Comparison of ENCODE assay signal across 17 mouse cellular contexts in genomic region chr17:70191228-70191627, GRCm38 (mm10).
"Had no signal": no experiment of that assay in that cellular context is flagged by ENCODE, and none has a peak within 500 bp of the region (broad histone marks: within the 10 kb centered on the region; RNA-seq: fewer than 3 reads in every experiment).

No protein-coding gene starts in this region.

- H3K4me1 ChIP-seq: midbrain, embryonic 13.5 days; neural tube, embryonic 13.5 days; neural tube, embryonic 15.5 days; stomach, embryonic 15.5 days had no signal

- H3K27ac ChIP-seq: liver, embryonic 14.5 days; midbrain, embryonic 13.5 days; neural tube, embryonic 13.5 days; neural tube, embryonic 15.5 days; stomach, embryonic 15.5 days; stomach, postnatal 0 days had no signal

- H3K9me3 ChIP-seq: midbrain, embryonic 13.5 days; neural tube, embryonic 13.5 days; neural tube, embryonic 15.5 days; stomach, embryonic 15.5 days had no signal

- H3K4me3 ChIP-seq: midbrain, embryonic 13.5 days; myocyte; neural tube, embryonic 13.5 days; neural tube, embryonic 15.5 days; stomach, embryonic 15.5 days had no signal

- H3K4me2 ChIP-seq: lung, embryonic 14.5 days; midbrain, embryonic 11.5 days; midbrain, embryonic 13.5 days; neural tube, embryonic 13.5 days; neural tube, embryonic 15.5 days; stomach, embryonic 15.5 days had no signal

- H3K9ac ChIP-seq: liver, embryonic 14.5 days; lung, embryonic 14.5 days; midbrain, embryonic 13.5 days; neural tube, embryonic 13.5 days; neural tube, embryonic 15.5 days; stomach, embryonic 15.5 days had no signal

- ATAC-seq: midbrain, embryonic 13.5 days; midbrain, embryonic 16.5 days had no signal

- H3K27me3 ChIP-seq: midbrain, embryonic 13.5 days; neural tube, embryonic 13.5 days; neural tube, embryonic 15.5 days; stomach, embryonic 15.5 days had no signal

- DNase-seq: lung, adult 18-20 months; lung, embryonic 14.5 days; lung, postnatal 10 days; lung, postnatal 4 days; right cerebral cortex, adult 18-20 months; thymus, adult 2 months; thymus, postnatal 25 days; thymus, postnatal 4 days had no signal

- H3K36me3 ChIP-seq: midbrain, embryonic 13.5 days; neural tube, embryonic 13.5 days; neural tube, embryonic 15.5 days; stomach, embryonic 15.5 days had no signal
